Mouse (Mus musculus) midbrain, embryonic 13.5 days (tissue): ENCODE data around the gene Asic2. TPM values are rescaled to one million over a fixed set of nuclear protein-coding genes. Genes with fewer than 3 reads are reported as not detected.

Source experiments
- ATAC-seq: fragments of 200-750 bp; cut with Nextera tagmentation; 2 replicates; pipeline ENCODE4 v1.8.0; 2017; ENCODE audit warnings: mild to moderate bottlenecking, moderate TSS enrichment, moderate library complexity
- H3K27ac ChIP-seq: fragments of 300-500 bp; sonication (generic); 2 replicates; pipeline ENCODE4 v1.5.1; 2015; ENCODE audit warnings: inconsistent platforms, mild to moderate bottlenecking, moderate library complexity
- H3K27me3 ChIP-seq: fragments of 300-500 bp; sonication (generic); 2 replicates; pipeline ENCODE4 v1.6.1; 2015; ENCODE audit warnings: mild to moderate bottlenecking, inconsistent platforms
- H3K36me3 ChIP-seq: fragments of 300-500 bp; sonication (generic); 2 replicates; pipeline ENCODE4 v1.6.1; 2015; ENCODE audit warnings: mild to moderate bottlenecking, inconsistent platforms
- H3K4me1 ChIP-seq: fragments of 300-500 bp; sonication (generic); replicated peaks from 2 replicates; pipeline ENCODE4 v1.6.1; 2015; ENCODE audit warnings: inconsistent platforms
- H3K4me2 ChIP-seq: fragments of 300-500 bp; sonication (generic); replicated peaks from 2 replicates; pipeline ENCODE4 v1.6.1; 2015; ENCODE audit warnings: moderate library complexity, mild to moderate bottlenecking, inconsistent platforms
- H3K4me3 ChIP-seq: fragments of 300-500 bp; sonication (generic); replicated peaks from 2 replicates; pipeline ENCODE4 v1.5.1; 2015; ENCODE audit warnings: mild to moderate bottlenecking, inconsistent platforms
- H3K9ac ChIP-seq: fragments of 300-500 bp; sonication (generic); replicated peaks from 2 replicates; pipeline ENCODE4 v1.6.1; 2015; ENCODE audit warnings: mild to moderate bottlenecking, inconsistent platforms
- H3K9me3 ChIP-seq: fragments of 300-500 bp; sonication (generic); 2 replicates; pipeline ENCODE4 v1.6.1; 2016; ENCODE audit warnings: mild to moderate bottlenecking, inconsistent platforms
- WGBS: fragments of 180-500 bp; shearing (Covaris S2); methylation state at CpG from one replicate; pipeline ENCODE4 v1.1.7; 2015; 5-methylcytosine and 5-hydroxymethylcytosine counted together
- polyA plus RNA-seq: library from polyadenylated mRNA; unstranded; fragments of >200 nt; fragmentation: Nextera tagmentation; extraction: Ambion mirVana; gene quantifications from 2 replicates; pipeline ENCODE4 v1.2.1, GENCODE M21; 2015

Asic2 gene
- polyA plus RNA-seq, 1 experiment from 2014 or later: 5.0 TPM

DNA sequence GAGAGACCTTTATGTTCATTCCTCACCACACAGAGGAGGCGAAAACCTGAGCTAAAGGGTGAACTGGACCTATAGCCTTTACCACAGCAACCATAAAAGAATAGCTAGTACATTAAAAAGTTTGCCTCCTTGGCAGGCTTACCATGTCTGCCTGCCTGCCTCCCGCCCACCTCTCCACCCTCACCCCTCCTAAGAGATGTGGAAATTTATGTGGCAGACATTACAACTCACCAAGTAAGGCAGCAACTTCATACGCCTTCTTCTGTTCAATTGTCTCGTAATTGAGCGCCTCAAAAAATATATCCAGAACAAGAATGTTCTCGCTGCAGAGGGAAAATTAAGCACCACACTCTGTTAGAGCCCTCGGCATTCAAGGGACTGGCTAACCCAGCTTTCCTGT lies 1081.9 kb downstream of the Asic2 start:
- Histone ChIP-seq H3K4me3 (no peak overlapping the region), H3K27me3 (peaks cover 13% of the 10 kb centered on the region; the same call in 1 of the 2 replicates), H3K9ac (no peak overlapping the region), H3K4me1 (peaks cover 10% of the 10 kb centered on the region; the same call in 1 of the 2 replicates), H3K27ac (no peak overlapping the region), H3K36me3 (no peaks in the 10 kb centered on the region), H3K4me2 (no peak overlapping the region), H3K9me3 (no peaks in the 10 kb centered on the region)
- no peak for ATAC-seq
- WGBS: 89% methylated on average over 7 of the region's 7 CpGs

DNA sequence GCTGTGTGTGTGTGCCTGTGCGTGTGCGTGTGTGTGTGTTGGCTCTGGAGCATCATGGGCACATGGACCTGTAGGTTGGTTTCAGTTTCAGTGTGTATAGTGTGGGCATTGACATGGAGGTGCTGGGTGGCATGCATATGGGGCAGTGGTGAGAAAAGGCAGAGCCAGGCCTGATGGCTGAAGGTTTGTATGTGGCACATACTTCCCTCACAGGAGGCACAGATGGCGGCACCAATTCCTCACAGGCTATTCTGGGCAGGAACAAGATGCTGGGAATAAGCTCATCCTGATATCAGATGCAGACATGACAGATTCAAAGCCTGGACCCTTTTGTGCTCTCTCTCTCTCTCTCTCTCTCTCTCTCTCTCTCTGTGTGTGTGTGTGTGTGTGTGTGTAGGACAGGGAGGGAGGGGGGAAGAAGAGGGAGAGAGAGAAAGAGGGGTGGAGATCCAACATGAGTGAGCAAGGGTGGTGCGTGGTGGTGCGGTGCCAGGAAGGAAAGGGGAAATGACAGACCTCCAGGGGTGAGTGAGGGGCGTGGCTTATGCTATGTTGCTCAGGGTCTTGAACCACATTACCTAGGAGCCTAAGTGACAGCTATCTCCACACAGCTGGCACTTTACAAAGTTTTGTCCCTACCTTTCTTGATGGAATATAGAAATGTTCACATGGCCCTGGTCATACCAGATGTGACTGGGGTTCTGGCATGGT lies 1083.6 kb downstream of the Asic2 start:
- H3K4me1 ChIP-seq: peaks cover 3% of the 10 kb centered on the region; the same call in 1 of the 2 replicates
- H3K9ac ChIP-seq: no peak overlapping the region
- H3K36me3 ChIP-seq: no peaks in the 10 kb centered on the region
- peaks cover 8% of the 10 kb centered on the region; the same call in 1 of the 2 replicates for H3K27me3 ChIP-seq
- H3K4me2 ChIP-seq: no peak overlapping the region
- H3K9me3 ChIP-seq: no peaks in the 10 kb centered on the region
- H3K4me3 ChIP-seq: no peak overlapping the region
- no peak for ATAC-seq
- no peak overlapping the region for H3K27ac ChIP-seq
- 87% methylated on average over 6 of the region's 6 CpGs for WGBS

DNA sequence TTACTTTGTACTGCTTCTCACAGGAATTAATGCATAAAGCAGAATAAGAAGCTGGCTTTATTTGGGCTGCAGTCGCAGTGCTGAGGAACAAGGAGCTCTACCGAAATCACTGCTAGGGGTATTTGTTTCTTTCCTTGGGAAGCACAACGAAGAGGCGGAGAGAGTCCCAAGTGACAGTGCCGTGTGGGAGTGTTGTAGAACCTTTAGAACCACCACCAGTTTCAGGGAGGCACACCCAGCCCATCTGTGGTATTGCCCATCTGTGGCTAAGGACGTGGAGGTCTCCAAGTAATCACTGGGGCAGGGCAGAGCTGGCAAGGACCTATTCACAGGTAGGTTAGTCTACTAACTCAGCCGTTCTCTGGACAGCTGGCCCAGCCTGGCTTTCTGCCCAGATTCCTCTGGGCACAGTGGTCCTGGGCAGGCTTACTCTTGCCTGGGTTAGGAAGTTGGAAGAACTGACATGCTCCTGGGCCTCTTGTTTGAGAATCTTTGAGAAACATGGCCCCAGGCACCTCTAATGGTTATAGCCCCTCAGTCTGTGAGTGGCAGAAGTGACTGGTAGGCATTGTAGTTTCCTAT lies 1085.9 kb downstream of the Asic2 start:
- ATAC-seq: no peak

DNA sequence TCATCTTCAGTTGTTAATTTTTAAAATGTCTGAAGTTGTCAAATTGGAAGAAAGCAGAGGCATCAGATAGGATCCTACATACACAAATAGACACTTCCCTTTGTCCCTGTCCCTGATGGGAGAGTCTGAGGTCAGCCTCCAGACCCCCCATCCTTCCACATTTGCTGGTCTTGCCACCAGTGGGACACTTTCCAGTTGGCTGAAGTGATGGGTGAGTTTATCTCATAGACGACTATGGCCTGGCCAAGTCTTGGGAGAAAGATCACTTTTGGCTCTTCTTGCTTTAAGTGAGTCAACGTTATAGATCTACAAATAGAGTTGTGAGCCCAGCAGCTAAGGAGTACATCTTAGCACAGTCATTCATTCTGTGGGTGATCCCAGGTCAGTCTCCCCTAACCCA lies 1090.2 kb downstream of the Asic2 start:
- Histone ChIP-seq H3K4me1 (no peaks in the 10 kb centered on the region), H3K36me3 (no peaks in the 10 kb centered on the region), H3K9ac (no peak overlapping the region), H3K27ac (no peak overlapping the region), H3K27me3 (no peaks in the 10 kb centered on the region), H3K4me2 (no peak overlapping the region), H3K4me3 (no peak overlapping the region), H3K9me3 (no peaks in the 10 kb centered on the region)
- WGBS: 97% methylated on average over 2 of the region's 2 CpGs
- no peak for ATAC-seq

More for the DNA sequence above, 1085.9 kb downstream of the Asic2 start:
- H3K36me3 ChIP-seq: no peaks in the 10 kb centered on the region
- no peak overlapping the region for H3K4me3 ChIP-seq
- H3K9ac ChIP-seq: no peak overlapping the region
- no peaks in the 10 kb centered on the region for H3K4me1 ChIP-seq
- no peaks in the 10 kb centered on the region for H3K9me3 ChIP-seq
- WGBS: 86% methylated on average over 7 of the region's 7 CpGs
- no peak overlapping the region for H3K4me2 ChIP-seq
- no peaks in the 10 kb centered on the region for H3K27me3 ChIP-seq
- no peak overlapping the region for H3K27ac ChIP-seq

DNA sequence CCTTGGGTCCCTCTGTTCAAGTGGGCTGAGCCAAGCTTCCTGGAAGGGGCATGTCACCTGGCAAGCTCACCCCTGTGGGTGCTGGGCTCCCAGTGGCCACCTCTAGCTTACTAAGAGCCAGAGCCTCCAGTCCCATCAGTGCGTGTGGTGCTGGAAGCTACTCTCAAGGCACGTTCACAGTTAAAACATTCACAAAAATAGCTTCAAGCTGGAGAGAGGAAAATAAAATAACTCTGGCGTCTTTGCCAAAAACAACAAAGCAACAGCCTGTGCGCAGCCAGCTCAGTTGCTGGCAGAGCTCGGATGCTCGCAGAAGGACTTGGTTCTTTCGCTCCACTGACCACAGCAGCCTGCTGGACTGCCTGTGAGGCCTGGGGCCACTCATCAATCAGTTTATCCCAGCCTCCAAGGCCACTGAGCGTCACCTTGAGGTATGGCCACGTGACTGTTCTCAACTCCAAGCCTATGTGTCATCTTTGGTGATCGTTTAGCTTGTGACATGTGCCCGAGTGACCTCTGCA lies 1091.1 kb downstream of the Asic2 start:
- no peak overlapping the region for H3K4me2 ChIP-seq
- no peaks in the 10 kb centered on the region for H3K36me3 ChIP-seq
- 71% methylated on average over 11 of the region's 11 CpGs for WGBS
- H3K27me3 ChIP-seq: no peaks in the 10 kb centered on the region
- no peak for ATAC-seq
- no peak overlapping the region for H3K4me3 ChIP-seq
- H3K9me3 ChIP-seq: no peaks in the 10 kb centered on the region
- no peaks in the 10 kb centered on the region for H3K4me1 ChIP-seq
- no peak overlapping the region for H3K9ac ChIP-seq
- no peak overlapping the region for H3K27ac ChIP-seq

DNA sequence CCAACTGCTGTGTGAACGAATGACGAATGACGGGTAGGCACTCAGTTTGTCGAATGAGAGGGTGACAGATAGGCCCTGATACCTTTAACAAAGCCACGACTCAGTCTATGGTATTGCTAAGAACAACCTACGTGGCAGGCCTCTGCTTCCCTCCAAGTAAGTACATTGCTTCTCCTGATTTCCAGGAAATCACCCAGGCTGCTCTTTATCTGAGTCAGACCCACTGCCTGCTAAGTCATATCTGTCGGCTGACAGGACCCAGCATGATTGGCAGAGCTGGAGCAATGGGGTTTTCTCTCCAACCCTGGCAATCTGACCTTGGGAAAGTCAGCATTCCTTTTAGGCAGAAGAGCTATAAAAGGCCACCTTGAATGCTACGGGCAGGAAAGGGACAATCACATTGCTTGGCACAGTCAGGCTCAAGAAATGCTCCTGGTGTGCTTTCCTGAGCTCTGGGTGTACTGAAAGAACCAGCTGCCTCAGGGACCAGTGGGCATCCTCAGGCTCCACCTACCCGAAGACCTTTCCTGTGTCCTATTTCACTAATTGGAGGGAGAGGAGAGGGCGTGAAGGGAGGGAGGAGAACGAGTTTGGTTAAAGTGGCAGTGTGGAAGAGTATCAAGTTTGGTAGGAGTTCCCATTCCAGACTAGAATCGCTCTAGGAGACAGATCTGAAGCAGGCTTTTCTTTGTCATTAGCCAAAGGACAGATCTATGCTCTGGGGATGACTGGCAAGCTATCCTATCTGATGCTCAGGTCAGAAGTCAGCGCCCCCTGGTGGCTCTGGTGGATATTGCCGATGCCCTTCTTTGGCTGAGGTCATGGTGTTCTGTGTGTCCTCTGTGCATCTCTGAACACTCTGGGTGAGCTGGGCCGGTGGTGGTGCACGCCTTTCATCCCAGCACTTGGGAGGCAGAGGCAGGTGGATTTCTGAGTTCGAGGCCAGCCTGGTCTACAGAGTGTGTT lies 1095.5 kb downstream of the Asic2 start:
- Histone ChIP-seq H3K9ac (no peak overlapping the region), H3K27ac (no peak overlapping the region), H3K36me3 (no peaks in the 10 kb centered on the region), H3K4me1 (no peaks in the 10 kb centered on the region), H3K27me3 (no peaks in the 10 kb centered on the region), H3K4me3 (no peak overlapping the region), H3K4me2 (no peak overlapping the region), H3K9me3 (no peaks in the 10 kb centered on the region)
- WGBS: 72% methylated on average over 17 of the region's 17 CpGs
- ATAC-seq: no peak

DNA sequence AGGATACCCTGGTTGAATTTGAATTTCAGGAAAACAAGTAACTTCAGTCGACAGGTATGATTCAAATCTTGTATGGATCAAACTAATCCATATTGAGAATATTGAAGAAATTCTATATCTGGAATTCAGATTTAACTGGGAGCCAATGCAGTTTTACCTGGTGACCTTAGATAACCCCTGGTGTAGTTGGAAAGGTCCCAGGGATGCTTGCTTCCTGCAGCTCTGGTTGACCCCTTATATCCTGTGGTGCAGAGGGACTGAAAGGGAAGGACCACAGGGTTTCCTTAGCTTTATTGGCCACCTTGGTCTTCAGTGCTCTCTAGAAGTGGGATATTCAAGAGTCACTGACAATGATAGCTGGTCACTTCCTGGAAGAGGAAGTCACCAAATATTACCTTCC lies 1100.2 kb downstream of the Asic2 start:
- no peaks in the 10 kb centered on the region for H3K36me3 ChIP-seq
- H3K27ac ChIP-seq: no peak overlapping the region
- H3K4me1 ChIP-seq: no peaks in the 10 kb centered on the region
- no peak for ATAC-seq
- 98% methylated on average over 1 of the region's 1 CpGs for WGBS
- no peak overlapping the region for H3K4me3 ChIP-seq
- H3K27me3 ChIP-seq: no peaks in the 10 kb centered on the region
- H3K9me3 ChIP-seq: no peaks in the 10 kb centered on the region
- no peak overlapping the region for H3K4me2 ChIP-seq
- no peak overlapping the region for H3K9ac ChIP-seq

DNA sequence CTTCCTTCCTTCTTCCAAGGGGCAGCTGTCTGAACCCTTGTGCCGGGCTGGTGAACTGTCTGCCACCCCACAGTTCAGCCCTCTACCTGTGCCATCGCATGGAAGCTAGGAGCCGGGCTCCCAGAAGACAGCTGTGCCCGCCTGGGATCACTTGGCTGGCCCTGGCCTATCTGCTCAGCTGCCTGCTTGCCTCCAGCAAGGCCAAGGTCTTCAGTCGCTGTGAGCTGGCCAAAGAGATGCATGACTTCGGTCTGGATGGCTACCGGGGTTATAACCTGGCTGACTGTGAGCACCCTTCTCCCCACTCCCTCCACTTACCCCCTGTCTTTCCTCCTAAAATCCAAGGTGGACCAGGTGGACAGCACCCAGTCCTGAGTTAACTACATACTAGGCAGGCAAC lies 1105.3 kb downstream of the Asic2 start:
- no peak for ATAC-seq
- Histone ChIP-seq H3K9me3 (no peaks in the 10 kb centered on the region), H3K4me1 (no peaks in the 10 kb centered on the region), H3K4me3 (no peak overlapping the region), H3K36me3 (no peaks in the 10 kb centered on the region), H3K27ac (no peak overlapping the region), H3K9ac (no peak overlapping the region), H3K4me2 (no peak overlapping the region), H3K27me3 (no peaks in the 10 kb centered on the region)
- WGBS: 91% methylated on average over 7 of the region's 7 CpGs

DNA sequence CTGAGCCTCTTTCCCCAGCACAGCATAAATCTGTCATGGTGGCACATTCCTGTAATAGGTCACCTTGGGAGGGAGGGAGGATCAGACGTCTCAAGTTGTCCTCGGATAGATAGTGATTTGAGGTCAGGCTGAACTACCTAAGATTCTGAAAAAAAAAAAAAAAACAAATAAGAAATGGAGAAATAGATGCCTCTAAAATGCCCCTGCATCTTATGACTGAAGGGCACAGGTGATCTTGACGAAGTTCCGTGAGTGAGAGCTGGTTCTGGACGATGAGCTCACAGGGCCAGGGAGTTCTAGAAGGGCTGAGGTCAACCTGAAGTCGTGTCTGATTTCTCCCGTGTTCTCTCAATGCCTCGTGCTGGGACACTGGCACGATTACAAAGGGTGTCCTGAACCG lies 1110.2 kb downstream of the Asic2 start, which contains the start of gene Spaca3:
TSS of gene Spaca3 (plus strand) at position 301 of the 400 bp plus-strand sequence.
- no peak for ATAC-seq
- 74% methylated on average over 10 of the region's 10 CpGs for WGBS
- Histone ChIP-seq H3K4me3 (no peak within 1 kb of the TSS), H3K27me3 (no peaks in the 10 kb centered on the region), H3K4me2 (no peak within 1 kb of the TSS), H3K36me3 (no peaks in the 10 kb centered on the region), H3K4me1 (peaks cover 4% of the 10 kb centered on the region; the same call in 1 of the 2 replicates), H3K9me3 (no peaks in the 10 kb centered on the region), H3K9ac (no peak within 1 kb of the TSS), H3K27ac (no peak within 1 kb of the TSS)

DNA sequence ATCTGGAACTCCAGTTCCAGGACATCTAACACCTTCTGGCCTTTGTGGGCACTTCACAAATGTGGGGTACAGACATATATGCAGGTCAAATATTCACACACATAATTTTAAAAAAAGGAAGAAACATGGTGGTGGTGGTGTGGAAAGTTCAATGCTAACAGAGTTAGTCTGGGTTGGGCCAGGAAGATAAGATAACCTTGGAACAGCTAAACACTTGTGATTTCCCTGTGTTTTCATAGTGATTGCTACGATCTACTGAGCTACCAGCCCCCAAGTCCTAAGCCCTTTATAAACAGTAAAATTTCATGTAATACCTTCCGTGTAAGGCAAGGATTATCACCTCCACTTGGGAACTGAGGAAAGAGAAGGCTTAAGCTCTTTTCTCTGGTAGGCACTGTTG lies 1111.4 kb downstream of the Asic2 start:
- 88% methylated on average over 2 of the region's 2 CpGs for WGBS
- H3K9me3 ChIP-seq: no peaks in the 10 kb centered on the region
- no peaks in the 10 kb centered on the region for H3K36me3 ChIP-seq
- H3K27me3 ChIP-seq: no peaks in the 10 kb centered on the region
- H3K4me2 ChIP-seq: no peak overlapping the region
- ATAC-seq: no peak
- H3K4me3 ChIP-seq: no peak overlapping the region
- H3K27ac ChIP-seq: no peak overlapping the region
- H3K4me1 ChIP-seq: peaks cover 9% of the 10 kb centered on the region; the same call in 1 of the 2 replicates
- no peak overlapping the region for H3K9ac ChIP-seq

DNA sequence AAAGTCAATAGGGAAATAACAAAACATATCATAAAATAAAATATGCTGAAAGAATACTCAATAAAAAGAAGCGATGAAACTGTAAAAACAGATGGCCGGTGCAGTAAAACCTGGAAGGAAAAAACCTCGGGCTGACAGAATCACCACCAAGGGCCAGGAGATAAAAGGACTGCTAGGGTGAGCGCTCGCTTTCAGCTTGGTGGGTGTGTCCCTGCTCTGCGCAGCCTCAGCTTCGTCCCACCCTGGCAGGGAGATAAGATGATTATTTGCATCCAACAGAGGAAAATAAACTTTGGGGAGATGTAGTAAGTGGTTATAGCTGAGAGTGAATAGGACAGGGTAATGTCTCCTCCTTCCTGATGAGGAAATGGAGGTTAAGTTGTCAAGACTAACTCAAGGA lies 1113.3 kb downstream of the Asic2 start:
- Histone ChIP-seq H3K9ac (no peak overlapping the region), H3K36me3 (no peaks in the 10 kb centered on the region), H3K27me3 (no peaks in the 10 kb centered on the region), H3K4me1 (peaks cover 9% of the 10 kb centered on the region; the same call in 1 of the 2 replicates), H3K9me3 (no peaks in the 10 kb centered on the region), H3K4me3 (no peak overlapping the region), H3K27ac (no peak overlapping the region), H3K4me2 (no peak overlapping the region)
- ATAC-seq: no peak
- WGBS: 67% methylated on average over 7 of the region's 7 CpGs

DNA sequence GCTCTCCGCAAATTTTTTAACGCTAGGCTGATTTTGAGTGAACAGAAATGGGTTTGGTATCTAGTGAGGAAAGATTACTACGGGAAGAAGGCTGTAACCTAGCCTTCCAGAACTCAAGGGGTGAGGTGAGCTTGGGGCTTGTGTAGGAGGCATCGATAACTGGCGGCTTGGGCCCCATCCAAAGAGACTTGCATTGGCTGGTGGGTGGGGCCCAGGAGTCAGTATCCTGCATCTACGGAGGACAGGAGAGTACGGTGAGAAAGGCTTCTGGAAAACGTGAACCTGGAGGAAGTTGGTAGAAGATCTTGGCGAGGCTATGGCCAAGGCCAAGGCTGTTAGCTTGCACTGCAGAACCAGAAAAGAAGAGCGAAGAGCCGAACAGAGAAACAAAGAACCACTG lies 1113.8 kb downstream of the Asic2 start:
- Histone ChIP-seq H3K4me2 (no peak overlapping the region), H3K9ac (no peak overlapping the region), H3K4me1 (peaks cover 9% of the 10 kb centered on the region; the same call in 1 of the 2 replicates), H3K27ac (no peak overlapping the region), H3K9me3 (no peaks in the 10 kb centered on the region), H3K4me3 (no peak overlapping the region), H3K27me3 (no peaks in the 10 kb centered on the region), H3K36me3 (no peaks in the 10 kb centered on the region)
- WGBS: 85% methylated on average over 11 of the region's 11 CpGs
- no peak for ATAC-seq
